Mouse (Mus musculus) right cerebral cortex, adult 18-20 months (tissue): ENCODE data around the gene Iqgap3.

ENCODE experiments used
- DNase-seq: peaks from one replicate; pipeline ENCODE4 v3.0.0; 2022; ENCODE audit warnings: mixed read lengths

Gene Iqgap3

GRCm38 (mm10) chr3:88081345-88082223 is at the start of gene Iqgap3:
Iqgap3 (plus strand) TSS chr3:88081971.
- peak; percentile 91 for DNase-seq

GRCm38 (mm10) chr3:88033506-88033905 is 48.3 kb upstream of the Iqgap3 start:
- no peak for DNase-seq

GRCm38 (mm10) chr3:88035561-88036293 is 46.0 kb upstream of the Iqgap3 start:
- no peak for DNase-seq

GRCm38 (mm10) chr3:88042661-88043421 is 38.9 kb upstream of the Iqgap3 start, which contains the start of gene Gpatch4:
Gpatch4 (plus strand) TSS chr3:88043108.
- DNase-seq, result peak; percentile 92

GRCm38 (mm10) chr3:88049532-88049931 is 32.2 kb upstream of the Iqgap3 start:
- DNase-seq, result no peak

GRCm38 (mm10) chr3:88057030-88057429 is 24.7 kb upstream of the Iqgap3 start:
- no peak for DNase-seq

- peak; percentile 84 for DNase-seq
These were observed 23.7 kb upstream of the Iqgap3 start, which contains the start of gene Naxe for GRCm38 (mm10) chr3:88057902-88058696. Naxe (minus strand) TSS chr3:88058495.

GRCm38 (mm10) chr3:88068386-88068785 is 13.4 kb upstream of the Iqgap3 start:
- DNase-seq, result no peak

GRCm38 (mm10) chr3:88071783-88072182 is 10.0 kb upstream of the Iqgap3 start:
- peak; percentile 85 for DNase-seq

- no peak for DNase-seq
These were observed 8.1 kb upstream of the Iqgap3 start for GRCm38 (mm10) chr3:88073631-88074030.

GRCm38 (mm10) chr3:88074351-88074750 is 7.4 kb upstream of the Iqgap3 start:
- no peak for DNase-seq

- no peak for DNase-seq
These were observed 7.0 kb upstream of the Iqgap3 start for GRCm38 (mm10) chr3:88074766-88075165.

- no peak for DNase-seq
These were observed 4.3 kb upstream of the Iqgap3 start for GRCm38 (mm10) chr3:88077441-88077840.

GRCm38 (mm10) chr3:88078204-88078603 is 3.6 kb upstream of the Iqgap3 start, which contains the start of gene Ttc24:
Ttc24 (minus strand) TSS chr3:88078304.
- DNase-seq, result no peak

GRCm38 (mm10) chr3:88082224-88082618 is 450 bp downstream of the Iqgap3 start:
- no peak for DNase-seq

GRCm38 (mm10) chr3:88082663-88083062 is 892 bp downstream of the Iqgap3 start:
- no peak for DNase-seq

- DNase-seq, result no peak
These were observed 2.2 kb downstream of the Iqgap3 start for GRCm38 (mm10) chr3:88084001-88084400.

- DNase-seq, result no peak
These were observed 3.7 kb downstream of the Iqgap3 start for GRCm38 (mm10) chr3:88085459-88085858.

- no peak for DNase-seq
These were observed 5.9 kb downstream of the Iqgap3 start for GRCm38 (mm10) chr3:88087688-88088087.

GRCm38 (mm10) chr3:88090106-88090505 is 8.3 kb downstream of the Iqgap3 start:
- DNase-seq, result no peak

GRCm38 (mm10) chr3:88090616-88091015 is 8.8 kb downstream of the Iqgap3 start:
- no peak for DNase-seq

GRCm38 (mm10) chr3:88094126-88094525 is 12.4 kb downstream of the Iqgap3 start:
- no peak for DNase-seq
